8 mouse cellular contexts compared by ENCODE assay signal in the genomic region with DNA sequence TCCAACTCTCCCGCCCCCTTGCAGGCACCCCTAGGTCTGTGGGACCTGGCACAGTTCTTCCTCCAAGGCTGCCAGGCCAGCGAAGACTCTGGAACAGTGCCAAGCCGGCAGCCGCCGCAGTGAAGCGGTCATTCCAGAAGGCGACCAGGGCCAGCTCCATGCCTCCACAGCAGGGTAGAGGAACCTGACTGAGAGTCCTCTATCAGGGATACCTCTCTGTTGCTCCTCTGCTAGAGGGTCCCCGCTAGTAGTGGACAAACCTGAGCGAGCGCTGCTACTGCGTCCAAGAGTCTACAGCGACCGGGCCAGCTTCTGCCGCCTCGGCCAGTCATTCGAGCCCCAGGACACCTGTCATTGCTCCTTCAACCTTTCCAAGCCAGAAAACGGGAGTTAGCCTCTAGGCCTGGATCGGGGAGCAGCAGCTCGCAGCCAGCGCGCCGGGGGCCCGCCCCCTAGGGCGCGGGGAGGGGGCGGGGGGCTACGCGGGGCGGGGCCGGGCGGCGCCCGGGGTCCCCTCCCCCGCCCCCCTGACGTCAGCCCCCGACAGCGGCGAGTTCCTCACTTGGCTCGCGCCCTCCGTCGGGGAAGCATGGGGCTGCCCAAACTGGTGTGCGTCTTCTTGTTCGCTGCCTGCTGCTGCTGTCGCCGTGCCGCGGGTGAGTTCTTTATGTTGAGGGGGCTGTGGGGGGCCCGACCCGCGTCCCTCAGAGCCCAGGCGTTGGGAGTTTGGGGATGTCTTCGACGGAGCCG. TPM values are rescaled to one million over a fixed set of nuclear protein-coding genes. Genes with fewer than 3 reads are reported as not detected.
A peak's percentile ranks its signal among the peaks of the same experiment; 100 is the strongest.
DNase-seq lines count a peak whose midpoint lies in the region; ATAC-seq lines count a peak whose summit lies in the region.

A gene (plus strand): TSS at position 369 of the 750 bp plus-strand sequence.

- peak within 1 kb of the TSS; percentile 26; the same call in 1 of the 2 replicates for H3K27ac ChIP-seq in hindbrain, embryonic 15.5 days (replicated peaks)
- H3K27ac ChIP-seq in limb, embryonic 10.5 days: peak within 1 kb of the TSS; percentile 73
- 0 out of 2 replicates have a peak within 1 kb of the TSS, but pooled peaks have one; percentile 8 for H3K27ac ChIP-seq in midbrain, embryonic 14.5 days (replicated peaks; ENCODE audit: low read depth, low read length)

- peak; percentile 42; the same call in 1 of the 2 replicates for ATAC-seq in hindbrain, embryonic 15.5 days (ENCODE audit: low FRiP score, low read depth)
- ATAC-seq in midbrain, embryonic 14.5 days (ENCODE audit: low FRiP score, low TSS enrichment): peak; percentile 46; the same call in 1 of the 2 replicates

- peak within 1 kb of the TSS; percentile 45 for H3K9ac ChIP-seq in hindbrain, embryonic 15.5 days
- peak within 1 kb of the TSS; percentile 40 for H3K9ac ChIP-seq in midbrain, embryonic 14.5 days (replicated peaks; ENCODE audit: low read length)

- peak; percentile 38 to 80 for DNase-seq in left cerebral cortex, postnatal 10 days (ENCODE audit: extremely low spot score in 1 of 2, low spot score in 2 of 2)
- no peak for DNase-seq in left cerebral cortex, adult 11 months (ENCODE audit: low spot score)
- peak; percentile 87 for DNase-seq in cerebellum, adult 8-10 months
- DNase-seq in gastrocnemius, adult 8-10 months (ENCODE audit: low spot score in 2 of 2): peak; percentile 48 to 66
- DNase-seq in limb, embryonic 10.5 days (ENCODE audit: low spot score): peak; percentile 75
- DNase-seq in midbrain, embryonic 14.5 days: peak; percentile 75
- peak; percentile 78 for DNase-seq in thymus, postnatal 4 days

- peak within 1 kb of the TSS; percentile 93 for H3K4me2 ChIP-seq in hindbrain, embryonic 15.5 days
- H3K4me2 ChIP-seq in midbrain, embryonic 14.5 days (ENCODE audit: low read length): peak within 1 kb of the TSS; percentile 79

- no peaks in the 10 kb centered on the region for H3K9me3 ChIP-seq in hindbrain, embryonic 15.5 days
- H3K9me3 ChIP-seq in limb, embryonic 10.5 days (replicated peaks): no peaks in the 10 kb centered on the region
- H3K9me3 ChIP-seq in midbrain, embryonic 14.5 days (ENCODE audit: control insufficient read depth, low read length): no peaks in the 10 kb centered on the region

- WGBS in hindbrain, embryonic 15.5 days: under 1% methylated on average over 51 of the region's 55 CpGs
- WGBS in limb, embryonic 10.5 days: 3% methylated on average over 54 of the region's 55 CpGs
- WGBS in midbrain, embryonic 14.5 days: 1% methylated on average over 49 of the region's 55 CpGs

- H3K36me3 ChIP-seq in hindbrain, embryonic 15.5 days: no peaks in the 10 kb centered on the region
- 0 out of 2 replicates have a peak, but pooled peaks cover 7% of the 10 kb centered on the region for H3K36me3 ChIP-seq in limb, embryonic 10.5 days
- H3K36me3 ChIP-seq in midbrain, embryonic 14.5 days (ENCODE audit: control insufficient read depth, insufficient read depth, low read length): no peaks in the 10 kb centered on the region

- H3K4me1 ChIP-seq in hindbrain, embryonic 15.5 days (replicated peaks): peaks cover 39% of the 10 kb centered on the region
- peaks cover 71% of the 10 kb centered on the region for H3K4me1 ChIP-seq in limb, embryonic 10.5 days
- peaks cover 42% of the 10 kb centered on the region for H3K4me1 ChIP-seq in midbrain, embryonic 14.5 days (ENCODE audit: control insufficient read depth, insufficient read depth, low read length)

- peaks cover 46% of the 10 kb centered on the region for H3K27me3 ChIP-seq in hindbrain, embryonic 15.5 days
- H3K27me3 ChIP-seq in limb, embryonic 10.5 days (ENCODE audit: low read depth, poor library complexity, severe bottlenecking): peaks cover 69% of the 10 kb centered on the region
- H3K27me3 ChIP-seq in midbrain, embryonic 14.5 days (ENCODE audit: control insufficient read depth, insufficient read depth, low read length): peaks cover 32% of the 10 kb centered on the region

- intact Hi-C loops in left cerebral cortex, postnatal 10 days (cut with DNase I): loop anchor here (1.0 to 10.0 kb wide), 2 partner anchors 101 to 217 kb away; a partner anchor contains a TSS

- H3K4me3 ChIP-seq in hindbrain, embryonic 15.5 days: peak within 1 kb of the TSS; percentile 43
- H3K4me3 ChIP-seq in limb, embryonic 10.5 days: peak within 1 kb of the TSS; percentile 63
- H3K4me3 ChIP-seq in midbrain, embryonic 14.5 days (replicated peaks; ENCODE audit: low read depth, low read length): peak within 1 kb of the TSS; percentile 37

RNA-seq across cellular contexts. Expression of the gene that starts here (rescaled TPM):
- total RNA-seq in left cerebral cortex, postnatal 10 days (2021): 10 to 100 TPM; 19.2 to 22.2 TPM
- total RNA-seq in gastrocnemius, adult 8-10 months (2022): 10 to 100 TPM; 15.4 to 33.9 (median 26.2) TPM
- polyA plus RNA-seq in hindbrain, embryonic 15.5 days (2015; fragmentation: Nextera tagmentation; extraction: Ambion mirVana): 11.3 and 13.7 TPM in 2 replicates
- polyA plus RNA-seq in limb, embryonic 10.5 days (2016; fragmentation: Nextera tagmentation; extraction: Ambion mirVana): 9.8 and 10.1 TPM in 2 replicates
- 6.1 and 13.2 TPM in 2 replicates for polyA plus RNA-seq in midbrain, embryonic 14.5 days (2014; fragmentation: Nextera tagmentation; extraction: Ambion mirVana)

Comparison
In these comparisons a context has a peak if more than half of its experiments do, and no peak if none do; other contexts are left out.
1. H3K27ac ChIP-seq: peak in every context shown above with its lines; median percentile 73 in limb, embryonic 10.5 days; 26 in hindbrain, embryonic 15.5 days; 8 in midbrain, embryonic 14.5 days.